Mouse (Mus musculus) lung, embryonic 14.5 days (tissue): ENCODE data around the gene Hist1h2ba. TPM values are rescaled to one million over a fixed set of nuclear protein-coding genes. Genes with fewer than 3 reads are reported as not detected.

Experiments used
- ATAC-seq: fragments of 200-750 bp; cut with Nextera tagmentation; 2 replicates; pipeline ENCODE4 v1.8.0; 2017; ENCODE audit warnings: mild to moderate bottlenecking, moderate TSS enrichment, moderate library complexity; ENCODE audit not compliant: insufficient read depth
- DNase-seq: peaks from one replicate; pipeline ENCODE4 v3.0.0-alpha.2; 2015
- H3K27ac ChIP-seq: fragments of 300-500 bp; sonication (generic); 2 replicates; pipeline ENCODE4 v1.5.1; 2014; ENCODE audit warnings: low read depth, mild to moderate bottlenecking, moderate library complexity
- H3K27me3 ChIP-seq: fragments of 300-500 bp; sonication (generic); 2 replicates; pipeline ENCODE4 v1.6.1; 2014; ENCODE audit warnings: low read length, control low read depth; ENCODE audit not compliant: insufficient read depth
- H3K36me3 ChIP-seq: fragments of 300-500 bp; sonication (generic); 2 replicates; pipeline ENCODE4 v1.6.1; 2014; ENCODE audit warnings: control low read depth; ENCODE audit not compliant: insufficient read depth
- H3K4me1 ChIP-seq: fragments of 300-500 bp; sonication (generic); 2 replicates; pipeline ENCODE4 v1.6.1; 2014; ENCODE audit warnings: antibody characterized with exemption, control low read depth; ENCODE audit not compliant: insufficient read depth
- H3K4me2 ChIP-seq: fragments of 300-500 bp; sonication (generic); 2 replicates; pipeline ENCODE4 v1.6.1; 2014; ENCODE audit warnings: mild to moderate bottlenecking
- H3K4me3 ChIP-seq: fragments of 300-500 bp; sonication (generic); 2 replicates; pipeline ENCODE4 v1.5.1; 2014; ENCODE audit warnings: low read depth, low read length
- H3K9ac ChIP-seq: fragments of 300-500 bp; sonication (generic); 2 replicates; pipeline ENCODE4 v1.6.1; 2014
- H3K9me3 ChIP-seq: fragments of 300-500 bp; sonication (generic); 2 replicates; pipeline ENCODE4 v1.6.1; 2016; ENCODE audit warnings: low read depth, low read length, control low read depth
- CTCF ChIP-seq: IDR thresholded peaks from 2 replicates; pipeline ENCODE4 v1.5.1; 2016; ENCODE audit warnings: antibody characterized with exemption, low read depth
- WGBS: fragments of 180-500 bp; shearing (Covaris S2); extraction: QIAGEN DNeasy Blood & Tissue Kit; methylation state at CpG from one replicate; pipeline ENCODE4 v1.1.7; 2014; 5-methylcytosine and 5-hydroxymethylcytosine counted together
- polyA plus RNA-seq: library from polyadenylated mRNA; unstranded; fragments of >200 nt; fragmentation: Nextera tagmentation; extraction: Ambion mirVana; gene quantifications from 2 replicates; pipeline ENCODE4 v1.2.1, GENCODE M21; 2014

Hist1h2ba gene
- polyA plus RNA-seq, 1 experiment from 2014 or later = not detected

DNA sequence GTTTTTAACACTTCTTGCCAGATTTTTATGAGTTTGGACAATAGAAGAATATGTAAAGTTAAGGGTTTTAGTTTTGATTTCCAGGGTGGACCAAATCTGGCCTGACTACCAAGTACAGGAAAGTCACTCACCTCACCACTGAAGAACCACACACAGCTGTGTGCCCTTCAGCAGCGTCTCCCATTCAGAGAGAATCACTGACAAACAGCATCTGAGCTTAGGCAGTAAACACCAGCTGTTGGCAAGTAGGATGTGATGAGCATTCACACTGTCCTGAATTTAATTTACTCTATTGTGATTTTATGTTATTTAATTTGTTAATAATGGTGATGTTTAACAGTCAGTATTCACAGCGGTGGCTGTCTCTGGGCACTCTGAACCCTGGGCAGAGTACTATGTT lies 8.2 kb downstream of the Hist1h2ba start:
- Histone ChIP-seq H3K36me3 (no peaks in the 10 kb centered on the region), H3K27me3 (no peaks in the 10 kb centered on the region), H3K9me3 (no peaks in the 10 kb centered on the region), H3K4me3 (no peak overlapping the region), H3K4me1 (peaks cover 3% of the 10 kb centered on the region; the same call in 1 of the 2 replicates), H3K27ac (no peak overlapping the region), H3K9ac (no peak overlapping the region), H3K4me2 (no peak overlapping the region)
- ATAC-seq (no peak), DNase-seq (no peak)
- no peak for TF ChIP-seq CTCF
- 60% methylated on average over 2 of the region's 2 CpGs for WGBS

DNA sequence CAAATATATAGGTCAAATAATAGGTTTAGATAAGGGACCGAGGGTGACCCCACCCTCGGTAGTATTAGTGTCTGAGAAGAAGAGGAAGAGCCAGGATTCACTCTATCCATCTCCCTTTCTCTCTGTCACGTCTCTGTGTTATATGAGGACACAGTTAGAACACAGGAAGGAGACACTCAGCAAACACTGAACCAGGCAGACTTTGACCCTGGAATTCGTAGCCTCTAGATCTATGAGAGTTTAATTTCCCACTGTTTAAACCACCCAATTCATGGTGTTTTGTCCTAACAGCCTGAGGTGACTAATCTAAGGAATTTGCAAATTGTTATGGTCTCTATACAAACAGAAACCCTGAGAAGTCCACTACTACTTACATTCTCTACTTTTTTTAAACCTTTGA lies 16.3 kb downstream of the Hist1h2ba start:
- Histone ChIP-seq H3K4me1 (no peaks in the 10 kb centered on the region), H3K9me3 (no peaks in the 10 kb centered on the region), H3K9ac (no peak overlapping the region), H3K27ac (no peak overlapping the region), H3K36me3 (no peaks in the 10 kb centered on the region), H3K27me3 (no peaks in the 10 kb centered on the region), H3K4me2 (no peak overlapping the region), H3K4me3 (no peak overlapping the region)
- WGBS = 21% methylated on average over 4 of the region's 4 CpGs
- DNase-seq (no peak), ATAC-seq (no peak)
- no peak for TF ChIP-seq CTCF

DNA sequence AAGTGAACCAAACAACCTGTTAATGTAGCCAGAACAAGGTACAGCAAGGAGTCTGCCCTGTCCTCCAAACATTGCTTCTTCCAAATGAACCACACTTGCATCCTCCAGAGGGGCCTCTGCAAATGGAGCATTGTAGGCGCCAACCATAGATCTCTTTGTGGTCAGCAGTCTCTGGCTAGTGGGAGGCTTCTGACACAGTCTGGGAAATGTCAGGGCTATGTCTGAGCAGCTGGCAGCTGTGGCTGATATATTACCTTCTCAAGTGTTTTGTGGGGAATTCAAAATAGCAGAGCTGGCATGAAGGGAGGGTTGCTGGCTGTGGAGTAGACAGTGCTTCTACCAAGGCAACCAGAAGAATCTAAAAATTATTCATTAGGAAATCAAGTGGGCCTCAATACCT lies 17.8 kb downstream of the Hist1h2ba start:
- TF ChIP-seq CTCF = no peak
- Histone ChIP-seq H3K4me2 (no peak overlapping the region), H3K36me3 (no peaks in the 10 kb centered on the region), H3K9me3 (no peaks in the 10 kb centered on the region), H3K9ac (no peak overlapping the region), H3K27ac (no peak overlapping the region), H3K27me3 (no peaks in the 10 kb centered on the region), H3K4me3 (no peak overlapping the region), H3K4me1 (no peaks in the 10 kb centered on the region)
- no peak for DNase-seq
- 78% methylated on average over 1 of the region's 1 CpGs for WGBS
- no peak for ATAC-seq

DNA sequence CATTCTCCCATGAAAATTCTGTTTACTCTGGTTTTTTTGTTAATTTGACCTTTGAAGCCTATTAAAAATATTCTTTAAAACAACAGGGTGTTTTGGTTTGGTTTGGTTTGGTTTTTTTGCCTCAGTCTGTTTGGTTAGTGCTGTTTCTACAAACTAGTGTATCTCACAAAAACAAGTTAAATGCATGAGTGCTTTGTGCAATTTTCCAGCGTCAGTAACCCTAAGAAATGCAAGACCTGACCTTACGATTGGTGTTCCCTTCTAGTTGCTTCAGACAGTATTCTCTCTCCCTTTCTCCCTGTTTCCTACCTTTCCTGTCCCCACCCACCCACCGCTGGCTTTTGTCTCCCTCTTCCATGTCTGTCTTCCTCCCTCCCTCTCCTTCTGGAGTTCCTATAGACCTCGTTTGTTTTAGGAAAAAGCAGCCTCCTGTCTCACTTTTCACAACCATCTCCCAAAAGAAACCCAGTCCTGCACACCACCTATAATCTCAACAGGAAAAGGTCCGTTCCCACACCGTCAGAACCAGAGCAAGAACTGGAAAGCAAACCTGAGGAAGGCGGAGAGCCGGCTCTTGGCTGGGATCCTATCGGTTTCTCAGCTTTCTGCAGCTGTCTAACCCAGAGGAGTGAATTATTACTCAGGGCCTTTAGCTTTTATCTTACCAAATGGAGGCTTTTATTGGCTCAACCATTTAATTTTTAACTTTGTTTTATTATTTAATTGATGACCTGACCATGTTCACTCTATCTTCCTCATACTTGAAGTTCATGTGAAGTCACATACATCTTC lies 19.4 kb downstream of the Hist1h2ba start, which contains the start of gene Slc17a4:
Gene Slc17a4 (minus strand): TSS at position 634 of the 792 bp plus-strand sequence.
- Histone ChIP-seq H3K27ac (no peak within 1 kb of the TSS), H3K36me3 (no peaks in the 10 kb centered on the region), H3K9ac (no peak within 1 kb of the TSS), H3K9me3 (no peaks in the 10 kb centered on the region), H3K4me1 (no peaks in the 10 kb centered on the region), H3K4me3 (no peak within 1 kb of the TSS), H3K4me2 (no peak within 1 kb of the TSS), H3K27me3 (no peaks in the 10 kb centered on the region)
- no peak for DNase-seq
- TF ChIP-seq CTCF = no peak
- 56% methylated on average over 9 of the region's 9 CpGs for WGBS
- ATAC-seq = no peak

DNA sequence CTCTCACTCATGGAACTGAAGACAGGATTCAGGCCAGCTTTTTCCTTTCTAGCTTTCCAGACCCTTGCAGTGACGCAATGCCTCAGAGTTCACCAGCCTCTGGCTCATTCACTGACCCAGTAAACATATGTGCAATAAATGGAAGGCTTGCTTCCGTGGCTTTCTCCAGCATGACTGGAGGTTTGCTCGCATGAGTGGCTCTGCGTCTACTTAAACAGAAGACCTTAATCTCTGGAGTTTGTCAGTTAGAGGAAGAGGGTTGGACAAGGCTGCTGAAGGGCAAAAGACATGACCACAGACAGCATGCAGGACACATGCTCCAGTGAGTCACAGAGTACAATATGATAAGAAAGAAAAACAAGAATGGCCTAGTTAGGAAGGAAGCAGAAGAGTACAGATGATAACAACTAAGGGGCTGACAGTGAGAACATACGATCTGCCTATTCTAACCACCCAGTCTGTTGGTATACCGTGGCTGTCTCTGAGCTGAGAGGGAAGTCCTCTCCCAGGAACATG lies 20.1 kb downstream of the Hist1h2ba start:
- ATAC-seq (no peak; the same call in 1 of the 2 replicates), DNase-seq (peak; percentile 28)
- no peaks in the 10 kb centered on the region for H3K9me3 ChIP-seq
- H3K9ac ChIP-seq = no peak overlapping the region
- H3K36me3 ChIP-seq = no peaks in the 10 kb centered on the region
- no peaks in the 10 kb centered on the region for H3K4me1 ChIP-seq
- H3K4me2 ChIP-seq = no peak overlapping the region
- no peak for TF ChIP-seq CTCF
- no peaks in the 10 kb centered on the region for H3K27me3 ChIP-seq
- 45% methylated on average over 6 of the region's 6 CpGs for WGBS
- no peak overlapping the region for H3K27ac ChIP-seq
- no peak overlapping the region for H3K4me3 ChIP-seq

DNA sequence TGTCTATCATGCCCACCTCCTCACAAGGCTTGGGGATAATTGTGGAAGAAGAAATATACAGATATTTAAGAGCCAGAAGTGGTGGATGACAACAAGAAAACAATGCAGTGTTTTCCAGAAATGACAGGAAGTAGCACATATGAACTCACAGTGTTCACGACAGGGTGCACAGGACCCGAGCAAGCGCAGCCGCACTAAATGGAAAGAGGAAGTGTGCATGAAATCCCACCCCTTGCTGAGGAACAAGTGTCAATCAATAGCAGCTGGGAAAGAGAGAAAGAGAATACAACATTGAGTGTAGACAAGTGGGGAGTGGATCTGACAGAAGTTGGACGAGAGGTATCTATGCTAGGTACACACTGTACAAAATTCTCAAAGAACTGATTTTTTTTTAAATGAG lies 22.6 kb downstream of the Hist1h2ba start:
- no peak for DNase-seq

DNA sequence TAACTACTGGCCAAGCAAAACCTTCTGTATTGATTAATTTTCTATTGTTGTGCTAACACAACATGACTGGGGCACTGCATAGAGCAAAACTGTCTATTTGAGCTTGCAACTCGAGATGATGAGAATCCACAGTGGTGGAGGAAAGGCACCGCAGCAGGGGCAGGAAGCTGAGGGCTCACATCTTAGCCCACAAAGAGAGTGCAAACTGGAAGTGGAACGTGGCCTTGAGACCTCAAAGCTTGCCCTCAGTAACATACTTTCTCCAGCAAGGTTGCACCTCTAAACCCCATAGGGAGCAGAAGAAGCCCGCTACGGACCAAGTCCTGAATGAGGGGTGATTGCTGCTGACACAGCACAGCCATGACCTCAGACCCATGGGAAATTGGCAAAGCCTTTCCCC lies 23.8 kb downstream of the Hist1h2ba start:
- Histone ChIP-seq H3K4me3 (no peak overlapping the region), H3K9me3 (no peaks in the 10 kb centered on the region), H3K9ac (no peak overlapping the region), H3K27me3 (no peaks in the 10 kb centered on the region), H3K4me1 (no peaks in the 10 kb centered on the region), H3K36me3 (no peaks in the 10 kb centered on the region), H3K27ac (no peak overlapping the region), H3K4me2 (no peak overlapping the region)
- ATAC-seq (no peak), DNase-seq (no peak)
- TF ChIP-seq CTCF = no peak
- 71% methylated on average over 5 of the region's 5 CpGs for WGBS

More for the DNA sequence above, 22.6 kb downstream of the Hist1h2ba start:
- H3K9ac ChIP-seq = no peak overlapping the region
- WGBS = 74% methylated on average over 5 of the region's 5 CpGs
- no peaks in the 10 kb centered on the region for H3K4me1 ChIP-seq
- H3K27me3 ChIP-seq = no peaks in the 10 kb centered on the region
- no peaks in the 10 kb centered on the region for H3K9me3 ChIP-seq
- H3K4me2 ChIP-seq = no peak overlapping the region
- ATAC-seq = no peak
- no peak overlapping the region for H3K4me3 ChIP-seq
- no peaks in the 10 kb centered on the region for H3K36me3 ChIP-seq
- no peak overlapping the region for H3K27ac ChIP-seq
- TF ChIP-seq CTCF = no peak
